Mouse (Mus musculus): Measurements from ENCODE around the gene Tnfrsf25. TPM values are rescaled to one million over a fixed set of nuclear protein-coding genes. Genes with fewer than 3 reads are reported as not detected.
A peak's percentile ranks its signal among the peaks of the same experiment; 100 is the strongest.

The Tnfrsf25 gene
- total and polyA plus RNA-seq, 3 experiments, result 1.5 TPM; not detected in 2

DNA sequence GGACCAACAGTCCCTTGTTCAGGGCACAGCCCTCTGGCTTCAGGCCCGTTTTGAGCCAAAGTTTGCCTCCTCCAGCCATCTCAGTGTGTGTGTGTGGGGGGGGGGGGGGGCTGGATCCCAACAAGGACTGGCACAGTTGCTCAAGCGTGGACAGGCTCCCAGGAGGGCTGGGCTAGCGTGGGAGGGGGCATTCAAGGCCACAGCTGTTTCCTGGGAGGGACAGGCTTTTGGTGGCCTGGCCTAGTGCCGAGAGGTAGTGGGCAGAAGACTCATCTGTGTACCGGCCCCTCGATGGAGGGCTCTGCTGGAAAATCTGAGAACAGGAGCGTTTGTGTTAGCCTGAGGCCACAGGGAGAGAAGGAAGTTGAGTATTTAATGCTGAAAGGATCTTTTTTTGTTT is 35.8 kb upstream of the Tnfrsf25 start:
- no peaks in the 10 kb centered on the region for H3K79me2 ChIP-seq (replicated peaks; ENCODE audit: control insufficient read depth, extremely low read depth, insufficient read depth, poor library complexity, severe bottlenecking)
- dilution Hi-C loops (cut with MboI; ENCODE audit: extremely low pct_ligation_motif_present, extremely low pct_unique_long_range_greater_than_20kb, low sequenced_read_pairs), result no loop called here

DNA sequence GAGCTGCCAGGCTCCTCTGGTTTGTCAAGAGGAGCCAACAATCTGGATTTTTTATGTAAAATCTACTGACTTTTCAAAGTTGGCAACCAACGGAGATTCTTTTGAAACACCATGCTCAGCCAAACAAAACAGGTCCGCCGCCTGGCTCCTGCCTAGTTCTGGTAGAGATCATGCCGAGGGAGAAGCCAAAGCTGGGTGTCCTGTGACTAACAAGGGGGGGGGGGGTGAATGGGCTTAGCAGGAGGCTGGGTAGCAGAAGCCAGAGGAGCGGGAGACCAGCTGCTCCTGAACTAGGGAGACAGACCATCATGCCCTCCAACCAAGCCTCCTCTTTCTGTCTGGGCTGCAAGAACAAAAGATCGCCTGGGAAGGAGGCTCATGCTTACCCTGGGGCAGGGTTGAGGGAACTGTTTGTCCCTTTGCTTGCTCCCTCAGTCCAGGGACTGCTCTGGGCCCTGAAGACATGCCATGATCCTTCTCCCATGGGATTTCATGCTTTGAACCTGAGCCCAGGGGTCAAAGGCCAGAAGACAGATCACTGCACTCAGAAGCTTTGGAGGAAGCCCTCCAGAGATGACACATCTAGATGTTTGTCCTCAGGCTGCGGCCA is 32.0 kb upstream of the Tnfrsf25 start:
- DNase-seq (ENCODE audit: extremely low read depth), result no peak
- H3K4me2 ChIP-seq (ENCODE audit: insufficient read depth, low read depth, poor library complexity, severe bottlenecking), result no peak overlapping the region

More for the DNA sequence above, 35.8 kb upstream of the Tnfrsf25 start:
- Histone ChIP-seq H3K9me3 (replicated peaks; ENCODE audit: low read length) (no peaks in the 10 kb centered on the region), H3K4me1 (ENCODE audit: control insufficient read depth in 1 of 2, insufficient read depth in 2 of 2) (peaks cover 7 to 13% of the 10 kb centered on the region in 2 experiments; a peak in 3 of 4 replicates), H3K9ac (ENCODE audit: insufficient read depth, low read depth) (no peak overlapping the region), H3K4me3 (replicated peaks in 1 of 3; ENCODE audit: low read depth in 2 of 3, low read length in 2 of 3, poor library complexity in 1 of 3) (no peak overlapping the region), H3K4me2 (ENCODE audit: insufficient read depth, low read depth, poor library complexity, severe bottlenecking) (no peak overlapping the region), H3K27ac (ENCODE audit: insufficient read depth, low read depth) (no peak overlapping the region), H3K36me3 (replicated peaks in 1 of 2; ENCODE audit: control insufficient read depth in 1 of 2, insufficient read depth in 1 of 2, low read length in 1 of 2) (no peaks in the 10 kb centered on the region), H3K27me3 (replicated peaks) (peaks cover 44% of the 10 kb centered on the region)
- in situ Hi-C loops (cut with MboI; ENCODE audit: low pct_ligation_motif_present, low pct_unique_long_range_greater_than_20kb, low sequenced_read_pairs), result loop anchor here (5.0 kb wide), 1 partner anchor 38 kb away; no protein-coding TSS in a partner anchor
- TF ChIP-seq NELFE (IDR thresholded peaks at IDR 0.05; ENCODE audit: low read depth, low read length), result no peak
- peak; percentile 46 for TF ChIP-seq EP300 (IDR thresholded peaks at IDR 0.05; ENCODE audit: low read length)
- TF ChIP-seq HCFC1 (IDR thresholded peaks at IDR 0.05; ENCODE audit: low read depth, low read length), result no peak
- peak; percentile 24; the same call in 1 of the 2 replicates for TF ChIP-seq ETS1 (conservative IDR thresholded peaks at IDR 0.05; ENCODE audit: low read depth, low read length)
- no peak for TF ChIP-seq BHLHE40 (IDR thresholded peaks at IDR 0.05; ENCODE audit: low read depth, low read length)
- TF ChIP-seq NRF1 (IDR thresholded peaks at IDR 0.05; ENCODE audit: low read depth, low read length), result no peak
- no peak for TF ChIP-seq MEF2A (IDR thresholded peaks at IDR 0.05; ENCODE audit: borderline replicate concordance, low read depth, low read length)
- no peak for TF ChIP-seq POLR2AphosphoS2 (IDR thresholded peaks at IDR 0.05; ENCODE audit: low read depth, low read length)
- TF ChIP-seq TCF12 (IDR thresholded peaks at IDR 0.05; ENCODE audit: low read depth, low read length), result no peak
- no peak for TF ChIP-seq MAZ (IDR thresholded peaks at IDR 0.05; ENCODE audit: low read depth, low read length)
- TF ChIP-seq ZKSCAN1 (IDR thresholded peaks at IDR 0.05; ENCODE audit: borderline replicate concordance, low read depth, low read length), result no peak
- TF ChIP-seq ZC3H11A (IDR thresholded peaks at IDR 0.05; ENCODE audit: low read depth, low read length), result no peak
- no peak for TF ChIP-seq CHD1 (IDR thresholded peaks at IDR 0.05; ENCODE audit: low read depth, low read length)
- no peak for TF ChIP-seq MYC (IDR thresholded peaks at IDR 0.05; ENCODE audit: low read depth, low read length)
- TF ChIP-seq RAD21 (IDR thresholded peaks at IDR 0.05; ENCODE audit: low read depth, low read length), result no peak
- TF ChIP-seq MXI1 (IDR thresholded peaks at IDR 0.05; ENCODE audit: low read depth, low read length), result no peak
- no peak for TF ChIP-seq POLR2A (IDR thresholded peaks at IDR 0.05; ENCODE audit: low read depth, low read length)
- no peak for TF ChIP-seq RCOR1 (conservative IDR thresholded peaks at IDR 0.05; ENCODE audit: low read depth, low read length)
- peak; percentile 57 for TF ChIP-seq IRF4 (IDR thresholded peaks at IDR 0.05; ENCODE audit: low read depth, low read length)
- no peak for TF ChIP-seq JUN (IDR thresholded peaks at IDR 0.05; ENCODE audit: insufficient read depth, low read depth, low read length)
- TF ChIP-seq USF1 (IDR thresholded peaks at IDR 0.05; ENCODE audit: low read depth, low read length), result no peak
- DNase-seq (ENCODE audit: extremely low read depth), result no peak

More for the DNA sequence above, 32.0 kb upstream of the Tnfrsf25 start:
- peaks cover 9 to 10% of the 10 kb centered on the region in 2 experiments; a peak in 2 of 4 replicates for H3K4me1 ChIP-seq (ENCODE audit: control insufficient read depth in 1 of 2, insufficient read depth in 2 of 2)
- no peak overlapping the region for H3K4me3 ChIP-seq (replicated peaks in 1 of 3; ENCODE audit: low read depth in 2 of 3, low read length in 2 of 3, poor library complexity in 1 of 3)
- H3K79me2 ChIP-seq (replicated peaks; ENCODE audit: control insufficient read depth, extremely low read depth, insufficient read depth, poor library complexity, severe bottlenecking), result no peaks in the 10 kb centered on the region
- peaks cover 6% of the 10 kb centered on the region for H3K9me3 ChIP-seq (replicated peaks; ENCODE audit: low read length)
- TF ChIP-seq JUND (conservative IDR thresholded peaks at IDR 0.05; ENCODE audit: low read depth, low read length) (no peak), BHLHE40 (IDR thresholded peaks at IDR 0.05; ENCODE audit: low read depth, low read length) (no peak), GABPA (IDR thresholded peaks at IDR 0.05; ENCODE audit: insufficient replicate concordance, low read depth, low read length) (no peak), EP300 (IDR thresholded peaks at IDR 0.05; ENCODE audit: low read length) (no peak), CTCF (conservative IDR thresholded peaks at IDR 0.05 in 1 of 2, IDR thresholded peaks at IDR 0.05 in 1 of 2; ENCODE audit: low read depth in 2 of 2, low read length in 2 of 2) (no peak), RAD21 (IDR thresholded peaks at IDR 0.05; ENCODE audit: low read depth, low read length) (no peak), NELFE (IDR thresholded peaks at IDR 0.05; ENCODE audit: low read depth, low read length) (no peak), ZNF384 (IDR thresholded peaks at IDR 0.05; ENCODE audit: low read depth, low read length) (no peak), SMC3 (IDR thresholded peaks at IDR 0.05; ENCODE audit: low read depth, low read length) (no peak), HCFC1 (IDR thresholded peaks at IDR 0.05; ENCODE audit: low read depth, low read length) (no peak), ZC3H11A (IDR thresholded peaks at IDR 0.05; ENCODE audit: low read depth, low read length) (no peak), E2F4 (IDR thresholded peaks at IDR 0.05; ENCODE audit: insufficient replicate concordance, low read depth, low read length) (no peak), USF1 (IDR thresholded peaks at IDR 0.05; ENCODE audit: low read depth, low read length) (no peak), ZMIZ1 (IDR thresholded peaks at IDR 0.05; ENCODE audit: low read depth, low read length) (no peak), MEF2A (IDR thresholded peaks at IDR 0.05; ENCODE audit: borderline replicate concordance, low read depth, low read length) (no peak), ETS1 (conservative IDR thresholded peaks at IDR 0.05; ENCODE audit: low read depth, low read length) (no peak), POLR2A (IDR thresholded peaks at IDR 0.05; ENCODE audit: low read depth, low read length) (no peak)
- in situ Hi-C loops (cut with MboI; ENCODE audit: low pct_ligation_motif_present, low pct_unique_long_range_greater_than_20kb, low sequenced_read_pairs), result no loop called here
- no peak overlapping the region for H3K9ac ChIP-seq (ENCODE audit: insufficient read depth, low read depth)
- H3K27ac ChIP-seq (ENCODE audit: insufficient read depth, low read depth), result no peak overlapping the region
- H3K36me3 ChIP-seq (replicated peaks in 1 of 2; ENCODE audit: control insufficient read depth in 1 of 2, insufficient read depth in 1 of 2, low read length in 1 of 2), result no peaks in the 10 kb centered on the region
- dilution Hi-C loops (cut with MboI; ENCODE audit: extremely low pct_ligation_motif_present, extremely low pct_unique_long_range_greater_than_20kb, low sequenced_read_pairs), result no loop called here
- peaks cover 61% of the 10 kb centered on the region for H3K27me3 ChIP-seq (replicated peaks)
